Mouse (Mus musculus): Measurements from ENCODE around the gene Timp2.

GRCm38 (mm10) chr11:118401195-118401594 is 45.7 kb upstream of the Timp2 start:
- TF ChIP-seq CTCF (conservative IDR thresholded peaks at IDR 0.05; ENCODE audit: insufficient read depth, insufficient read length, low read depth, low read length) (no peak), POLR2A (IDR thresholded peaks at IDR 0.05; ENCODE audit: low read depth, low read length) (no peak)
